Mouse (Mus musculus): ENCODE results near the gene Vamp2.

The Vamp2 gene

DNA sequence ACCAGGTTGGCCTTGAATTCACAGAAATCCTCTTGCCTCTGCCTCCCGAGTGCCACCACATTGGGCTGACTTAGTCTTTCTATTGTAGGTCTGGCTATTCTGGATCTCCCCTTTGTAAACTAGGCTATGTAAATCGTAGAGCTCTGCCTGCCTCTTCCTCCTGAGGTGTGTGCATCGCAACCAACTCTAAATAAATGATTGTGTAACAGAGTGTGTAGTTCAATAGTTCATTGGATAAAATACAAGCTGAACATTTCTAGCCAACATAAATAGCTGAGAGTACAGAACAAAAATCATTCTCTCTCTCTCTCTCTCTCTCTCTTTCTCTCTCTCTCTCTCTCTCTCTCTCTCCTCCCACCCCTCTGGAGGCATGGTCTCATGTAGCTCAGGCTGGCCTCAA lies 26.3 kb downstream of the Vamp2 start:
- no peak for DNase-seq (ENCODE audit: low read depth, low spot score)

DNA sequence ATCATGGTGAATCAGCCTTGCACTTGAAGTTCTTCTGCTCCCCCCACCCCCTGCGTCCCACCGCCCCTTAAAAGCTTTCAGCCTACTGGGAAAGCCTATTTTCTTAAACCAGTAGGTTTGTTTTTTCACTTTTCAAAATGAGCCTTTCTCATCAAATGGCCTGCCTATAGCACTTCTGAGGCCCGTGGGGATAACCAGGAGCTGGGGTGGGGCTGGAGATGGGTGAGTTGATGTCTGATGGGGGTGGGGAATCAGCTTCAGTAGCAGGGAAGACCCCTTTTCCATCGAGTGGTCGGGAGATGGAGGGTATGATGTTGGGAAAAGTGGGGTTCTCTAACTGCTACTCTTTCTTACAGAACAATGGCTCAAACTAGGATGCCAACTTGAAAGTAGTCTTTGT lies 28.6 kb downstream of the Vamp2 start:
- DNase-seq (ENCODE audit: low read depth, low spot score) = no peak

DNA sequence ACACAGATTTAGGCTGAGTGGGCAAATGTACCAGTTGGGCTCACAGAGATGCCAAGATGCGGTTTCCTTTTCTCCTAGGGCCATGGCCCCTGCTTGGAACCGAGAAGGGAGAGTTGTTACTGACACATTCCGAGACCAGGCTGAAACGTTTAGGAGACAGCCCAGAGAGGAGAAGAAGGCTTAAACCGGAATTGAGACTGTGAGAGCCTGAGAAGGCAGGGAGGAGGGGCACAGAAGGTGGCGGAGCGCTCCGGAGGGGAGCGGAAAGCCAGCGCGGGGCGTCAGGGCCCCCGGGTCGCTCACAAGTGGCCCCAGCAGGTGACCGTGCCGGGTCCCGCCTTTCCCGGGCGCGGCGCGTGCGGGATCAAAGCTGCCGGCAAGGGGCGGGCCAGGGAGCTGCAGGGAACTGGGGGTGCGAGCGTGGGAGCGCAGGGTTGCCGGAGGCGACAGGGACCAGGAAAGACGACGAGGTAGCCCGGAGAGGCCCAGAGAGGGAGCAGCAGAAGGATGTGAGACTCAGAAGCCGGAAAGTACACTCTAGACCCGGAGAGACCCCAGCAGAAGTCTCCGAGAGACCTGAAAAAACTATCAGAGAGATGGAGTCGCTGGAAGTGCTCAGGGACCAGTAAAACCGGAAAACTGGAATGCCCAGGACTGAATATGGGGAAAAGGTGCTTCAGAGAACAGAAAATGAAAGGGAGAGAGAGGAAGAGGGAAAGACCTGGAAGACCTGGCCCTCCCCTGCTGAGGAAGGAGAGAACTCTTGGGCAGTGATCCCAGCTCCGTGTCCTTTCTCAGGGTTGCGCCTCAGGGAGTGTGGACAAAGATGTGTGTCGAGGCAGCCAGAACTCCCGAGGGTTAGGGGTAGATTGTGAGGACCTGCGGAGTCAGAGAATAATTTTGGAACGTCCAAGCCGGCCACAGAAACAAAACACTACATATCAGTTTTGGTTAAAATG lies 29.7 kb downstream of the Vamp2 start:
- peak; percentile 75 for DNase-seq (ENCODE audit: low read depth, low spot score)

DNA sequence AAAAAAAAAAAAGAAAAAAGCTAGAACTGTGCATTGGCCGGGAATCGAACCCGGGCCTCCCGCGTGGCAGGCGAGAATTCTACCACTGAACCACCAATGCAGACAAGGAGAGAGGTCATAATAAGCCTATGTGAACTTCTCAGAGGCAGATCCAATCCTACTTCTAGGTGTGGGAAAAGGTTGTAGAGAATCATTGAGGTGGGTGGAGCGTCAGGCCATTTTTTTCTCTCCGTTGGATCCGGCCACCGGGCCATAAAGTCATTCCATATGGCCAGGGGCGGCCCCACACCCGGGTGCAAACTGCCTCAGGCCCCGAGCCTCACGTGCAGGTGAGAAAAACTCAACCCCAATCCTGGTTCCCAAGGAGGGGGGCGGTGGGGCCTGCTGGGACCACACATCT lies 30.5 kb downstream of the Vamp2 start:
- peak; percentile 92 for DNase-seq (ENCODE audit: low read depth, low spot score)

DNA sequence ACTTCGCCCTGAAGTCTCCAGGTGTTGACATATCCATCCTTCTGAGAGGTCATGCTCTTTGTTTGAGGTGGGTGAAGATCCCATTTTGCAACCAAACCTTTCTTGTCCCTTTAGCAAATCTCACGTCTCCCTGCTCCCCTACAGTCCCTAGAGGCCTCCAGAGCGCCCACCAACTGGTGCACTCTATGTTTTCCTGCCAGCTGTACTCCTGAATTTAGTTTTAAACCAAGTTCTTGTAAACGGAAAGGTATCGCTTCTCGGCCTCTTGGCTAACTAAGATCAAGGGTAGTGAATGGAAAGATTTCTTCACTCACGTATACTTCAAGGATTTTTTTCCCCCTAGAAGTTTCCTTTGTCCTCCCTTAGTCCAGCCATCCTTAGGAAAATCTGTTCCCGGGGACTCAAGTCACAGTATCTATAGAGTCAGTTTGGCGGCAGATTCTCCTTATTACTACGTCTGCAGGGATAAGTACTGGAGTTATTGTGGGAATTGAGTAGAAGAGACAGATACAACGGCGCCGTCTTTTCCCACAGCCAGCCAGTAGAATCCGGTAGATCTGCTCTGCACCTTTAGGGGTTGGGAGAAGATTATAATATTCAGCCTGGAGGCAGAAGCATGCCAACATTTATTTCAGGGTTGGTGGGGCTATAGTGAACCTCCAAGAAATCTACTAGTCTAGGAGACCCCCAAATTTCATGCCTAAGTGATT lies 31.3 kb downstream of the Vamp2 start:
- no peak for DNase-seq (ENCODE audit: low read depth, low spot score)

DNA sequence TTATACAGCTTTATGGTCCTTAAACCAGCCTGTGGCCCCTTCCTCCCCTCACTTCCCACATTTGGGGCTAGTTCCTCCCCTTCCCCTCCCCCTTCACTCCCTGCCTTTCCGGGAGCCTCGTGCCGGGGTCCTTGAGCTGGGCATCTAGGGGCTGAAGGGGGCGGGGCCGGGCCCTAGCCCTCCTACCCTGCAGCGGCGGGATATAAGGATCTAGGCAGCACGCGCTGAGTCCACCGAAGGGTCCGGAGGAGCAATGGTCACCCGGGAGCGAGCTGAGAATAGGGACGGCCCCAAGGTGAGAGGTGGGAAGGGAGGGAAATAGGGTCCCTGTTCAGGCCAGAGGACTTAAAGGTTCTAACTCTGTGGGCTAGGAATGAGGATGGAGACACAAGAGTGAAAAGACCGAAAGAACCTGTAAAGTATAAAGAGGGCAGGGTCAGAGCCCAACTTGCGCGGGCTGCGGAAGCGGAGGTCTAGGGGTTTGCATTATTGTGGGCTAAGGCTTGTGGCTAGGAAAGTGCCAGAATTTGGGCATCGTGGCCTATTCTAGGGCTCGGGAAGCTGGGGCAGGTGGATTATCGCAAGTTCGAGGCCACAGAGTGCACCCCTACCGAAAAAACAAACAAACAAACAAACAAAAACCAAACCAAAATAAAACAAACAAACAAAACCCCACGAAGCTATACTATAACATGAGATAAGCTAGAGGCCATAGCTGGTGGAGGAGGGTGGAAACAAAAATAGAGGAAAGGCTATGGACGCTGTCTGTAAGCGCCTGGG lies 32.1 kb downstream of the Vamp2 start, which contains the start of gene Hes7:
TSS of gene Hes7 (plus strand) at position 184 of the 780 bp plus-strand sequence.
- no peak for DNase-seq (ENCODE audit: low read depth, low spot score)

DNA sequence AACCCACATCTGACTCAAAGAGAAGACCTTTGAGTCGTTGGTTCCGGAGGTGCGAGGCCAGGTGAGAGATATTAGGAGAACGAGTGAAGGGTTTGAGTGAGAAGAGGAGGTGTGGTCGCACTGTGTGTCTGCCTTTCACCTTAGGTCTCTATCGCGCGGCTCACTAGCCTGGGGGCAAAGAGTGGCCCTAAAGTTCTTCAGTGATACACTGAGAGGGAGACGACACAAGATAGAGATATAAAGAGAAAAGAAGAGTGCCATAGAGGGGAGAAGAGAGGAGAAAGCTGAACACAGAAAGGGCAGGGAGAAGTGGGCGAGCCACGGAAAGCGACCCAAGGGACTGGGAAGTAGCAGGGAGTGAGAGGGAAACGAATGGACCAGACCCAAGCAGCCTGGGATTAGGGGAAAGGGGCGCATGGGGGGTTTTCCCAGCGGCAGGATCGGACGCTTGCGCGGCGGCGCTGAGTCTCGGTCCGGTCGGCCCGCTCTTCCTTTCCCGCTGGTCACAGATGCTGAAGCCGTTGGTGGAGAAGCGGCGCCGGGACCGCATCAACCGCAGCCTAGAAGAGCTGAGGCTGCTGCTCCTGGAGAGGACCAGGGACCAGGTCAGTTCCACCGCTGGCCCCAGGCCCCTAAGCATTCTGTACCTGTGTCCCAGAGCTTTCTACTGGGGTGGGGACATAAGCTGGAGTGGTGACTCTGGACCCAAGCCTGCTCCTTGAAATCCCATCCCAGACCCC lies 32.9 kb downstream of the Vamp2 start:
- DNase-seq (ENCODE audit: low read depth, low spot score) = peak; percentile 41

DNA sequence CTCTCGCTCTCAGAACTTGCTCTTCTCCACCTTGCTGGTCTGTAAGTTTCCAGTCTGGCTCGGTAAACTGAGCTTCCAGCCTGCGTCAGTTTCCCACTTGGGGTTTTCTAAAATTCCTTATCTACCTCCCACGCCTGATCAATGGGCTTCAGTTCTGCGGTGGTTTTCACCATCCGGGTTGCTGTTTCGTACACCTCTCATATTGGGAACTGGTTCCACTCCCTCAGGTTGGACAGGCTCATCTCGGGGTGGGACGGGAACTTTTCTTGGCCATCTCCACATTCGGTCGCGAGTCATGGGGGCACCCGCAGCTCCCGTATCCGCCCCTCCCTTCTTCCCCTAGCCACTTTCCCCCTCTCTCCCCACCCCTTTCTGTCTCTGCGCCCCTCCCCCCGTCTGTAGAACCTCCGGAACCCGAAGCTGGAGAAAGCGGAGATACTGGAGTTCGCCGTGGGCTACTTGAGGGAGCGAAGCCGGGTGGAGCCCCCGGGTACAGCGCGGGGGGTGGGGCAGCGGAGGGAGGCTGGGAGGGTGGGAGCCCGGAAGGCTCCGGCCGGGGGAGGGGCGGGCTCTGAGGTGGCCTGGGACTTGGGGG lies 33.5 kb downstream of the Vamp2 start:
- DNase-seq (ENCODE audit: low read depth, low spot score) = peak; percentile 47

DNA sequence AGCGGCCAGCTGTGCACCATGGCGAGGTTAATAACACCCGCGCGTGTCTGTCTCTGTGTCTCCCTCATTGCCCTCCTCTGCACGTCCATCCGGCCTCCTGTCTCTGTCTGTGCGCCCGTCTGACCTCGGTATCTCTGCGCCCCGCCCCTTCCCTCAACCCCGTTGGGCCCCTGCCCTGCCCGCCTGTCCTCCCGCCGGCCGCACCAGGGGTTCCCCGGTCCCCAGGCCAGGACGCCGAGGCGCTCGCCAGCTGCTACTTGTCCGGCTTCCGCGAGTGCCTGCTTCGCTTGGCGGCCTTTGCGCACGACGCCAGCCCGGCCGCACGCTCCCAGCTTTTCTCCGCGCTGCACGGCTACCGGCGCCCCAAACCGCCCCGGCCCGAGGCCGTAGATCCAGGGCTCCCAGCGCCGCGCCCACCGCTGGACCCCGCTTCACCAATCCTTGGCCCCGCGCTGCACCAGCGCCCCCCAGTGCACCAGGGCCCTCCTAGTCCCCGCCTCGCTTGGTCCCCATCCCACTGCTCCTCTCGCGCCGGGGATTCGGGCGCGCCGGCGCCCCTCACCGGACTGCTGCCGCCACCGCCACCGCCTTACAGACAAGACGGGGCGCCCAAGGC lies 34.2 kb downstream of the Vamp2 start, which contains the start of gene 9130213A22Rik:
TSS of gene 9130213A22Rik (minus strand) at position 254 of the 616 bp plus-strand sequence.
- DNase-seq (ENCODE audit: low read depth, low spot score) = peak; percentile 92

DNA sequence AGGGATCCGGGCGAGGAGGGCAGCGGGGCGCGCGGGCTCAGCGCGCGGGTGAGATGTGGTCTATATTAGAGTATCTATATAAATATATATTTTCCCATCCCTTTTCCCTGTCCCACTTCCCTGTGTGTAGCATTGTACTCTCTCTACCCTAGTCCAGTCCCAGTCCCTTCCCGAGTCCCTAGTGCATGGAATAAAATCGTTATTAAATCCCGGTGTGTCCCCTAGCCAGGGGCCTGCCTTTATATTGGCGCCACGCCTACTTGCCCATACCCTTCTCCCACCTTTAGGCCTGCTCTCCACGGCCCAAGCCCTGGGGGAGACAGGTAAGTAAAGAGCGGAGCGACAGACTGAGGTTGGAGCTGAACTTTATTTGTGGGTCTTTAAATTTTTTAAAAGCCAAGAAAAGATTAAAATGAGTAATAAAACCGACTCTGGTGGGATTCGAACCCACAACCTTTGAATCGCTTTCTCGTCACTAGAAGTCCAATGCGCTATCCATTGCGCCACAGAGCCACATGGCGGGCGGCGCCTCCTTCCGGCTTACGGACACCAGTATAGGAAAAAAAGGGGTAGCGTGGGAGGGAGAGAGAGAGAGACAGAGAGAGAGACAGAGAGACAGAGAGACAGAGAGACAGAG lies 34.9 kb downstream of the Vamp2 start:
- peak; percentile 95 for DNase-seq (ENCODE audit: low read depth, low spot score)

DNA sequence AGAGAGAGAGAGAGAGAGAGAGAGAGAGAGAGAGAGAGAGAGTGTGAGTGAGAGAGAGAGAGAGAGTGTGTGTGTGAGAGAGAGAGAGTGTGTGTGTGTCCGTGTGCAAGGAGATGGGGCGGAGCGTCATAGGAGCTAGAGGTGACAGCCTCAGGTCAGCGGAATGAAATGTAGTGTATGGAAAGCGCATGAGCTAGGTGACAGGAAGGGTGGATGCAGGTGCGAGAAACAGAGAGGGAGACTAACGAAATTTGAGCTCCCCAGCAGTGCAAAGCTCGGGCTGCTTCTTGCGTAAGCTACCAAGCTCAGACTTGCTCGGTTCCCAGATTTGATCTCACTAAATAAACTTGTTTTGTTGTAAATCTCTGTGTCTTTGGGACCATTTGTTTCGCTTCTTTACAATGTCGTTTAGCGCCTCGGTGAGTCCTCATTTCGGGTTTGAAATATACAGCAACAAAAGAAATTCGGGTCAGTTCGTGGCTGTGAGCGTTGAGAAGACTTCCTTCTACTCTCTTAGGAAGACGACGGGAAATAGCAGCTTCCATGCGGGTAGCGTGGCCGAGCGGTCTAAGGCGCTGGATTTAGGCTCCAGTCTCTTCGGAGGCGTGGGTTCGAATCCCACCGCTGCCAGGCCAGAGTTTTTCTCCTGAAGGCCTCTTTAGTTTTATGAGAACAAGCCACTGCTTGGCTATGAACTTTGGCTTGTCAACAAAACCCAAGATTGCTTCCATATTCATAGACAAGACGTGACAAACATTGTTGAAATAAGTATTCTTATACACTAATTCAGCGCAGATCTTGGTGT lies 35.6 kb downstream of the Vamp2 start:
- peak; percentile 93 for DNase-seq (ENCODE audit: low read depth, low spot score)

DNA sequence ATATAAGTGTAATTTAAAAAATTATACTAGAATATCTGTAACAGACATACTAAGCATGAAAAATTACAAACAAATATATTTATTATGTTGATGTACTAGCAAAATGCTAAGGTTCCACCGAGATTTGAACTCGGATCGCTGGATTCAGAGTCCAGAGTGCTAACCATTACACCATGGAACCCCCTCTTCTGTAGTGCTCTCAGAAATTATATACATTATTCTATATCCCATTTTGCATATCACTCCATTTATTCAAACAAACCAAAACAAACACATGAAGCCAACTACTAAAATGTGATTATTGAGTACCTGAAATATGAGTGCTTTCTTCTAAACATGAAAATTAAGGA lies 36.2 kb downstream of the Vamp2 start:
- peak; percentile 80 for DNase-seq (ENCODE audit: low read depth, low spot score)

DNA sequence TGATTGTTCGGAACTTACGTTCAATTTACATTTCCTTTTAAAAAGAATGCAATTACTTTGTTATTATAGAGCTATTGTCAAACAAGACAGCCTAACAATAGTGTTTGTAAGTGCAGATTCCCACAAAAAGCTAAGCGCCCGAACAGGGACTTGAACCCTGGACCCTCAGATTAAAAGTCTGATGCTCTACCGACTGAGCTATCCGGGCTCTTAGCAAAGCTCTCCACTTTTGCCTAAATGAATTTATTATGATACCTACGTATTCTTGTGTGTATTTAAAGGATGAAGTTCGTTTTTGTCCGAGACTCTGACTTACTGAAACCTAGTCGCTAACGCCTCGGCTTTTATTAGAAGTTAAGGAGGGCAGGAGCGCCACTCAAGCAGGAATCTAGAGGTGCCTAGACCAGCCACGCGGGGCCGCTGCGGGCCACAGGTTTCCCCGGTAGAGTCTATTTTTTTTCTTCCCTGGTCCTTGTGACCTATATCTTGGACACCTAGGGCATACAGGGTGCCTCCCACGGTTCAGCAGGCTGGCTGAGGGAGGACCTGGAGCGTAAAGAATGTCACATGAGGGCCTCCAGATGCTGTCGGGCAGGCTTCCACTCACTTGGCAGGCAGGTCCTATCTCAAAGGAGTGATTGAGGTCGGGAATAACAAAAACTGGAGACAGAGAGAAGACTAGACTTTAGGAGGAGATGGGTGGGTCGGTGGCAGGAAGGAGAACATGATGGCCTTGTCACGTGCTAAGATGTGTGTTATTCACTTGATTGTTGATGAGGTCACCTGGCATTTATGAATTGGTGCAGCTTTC lies 37.0 kb downstream of the Vamp2 start:
- peak; percentile 95 for DNase-seq (ENCODE audit: low read depth, low spot score)

DNA sequence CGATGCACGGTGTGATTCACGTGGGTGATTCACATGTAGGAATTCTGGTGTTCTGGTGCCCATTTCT lies 37.4 kb downstream of the Vamp2 start, which contains the start of gene Aloxe3:
TSS of gene Aloxe3 (plus strand) at position 45 of the 67 bp plus-strand sequence.
- no peak for DNase-seq (ENCODE audit: low read depth, low spot score)

DNA sequence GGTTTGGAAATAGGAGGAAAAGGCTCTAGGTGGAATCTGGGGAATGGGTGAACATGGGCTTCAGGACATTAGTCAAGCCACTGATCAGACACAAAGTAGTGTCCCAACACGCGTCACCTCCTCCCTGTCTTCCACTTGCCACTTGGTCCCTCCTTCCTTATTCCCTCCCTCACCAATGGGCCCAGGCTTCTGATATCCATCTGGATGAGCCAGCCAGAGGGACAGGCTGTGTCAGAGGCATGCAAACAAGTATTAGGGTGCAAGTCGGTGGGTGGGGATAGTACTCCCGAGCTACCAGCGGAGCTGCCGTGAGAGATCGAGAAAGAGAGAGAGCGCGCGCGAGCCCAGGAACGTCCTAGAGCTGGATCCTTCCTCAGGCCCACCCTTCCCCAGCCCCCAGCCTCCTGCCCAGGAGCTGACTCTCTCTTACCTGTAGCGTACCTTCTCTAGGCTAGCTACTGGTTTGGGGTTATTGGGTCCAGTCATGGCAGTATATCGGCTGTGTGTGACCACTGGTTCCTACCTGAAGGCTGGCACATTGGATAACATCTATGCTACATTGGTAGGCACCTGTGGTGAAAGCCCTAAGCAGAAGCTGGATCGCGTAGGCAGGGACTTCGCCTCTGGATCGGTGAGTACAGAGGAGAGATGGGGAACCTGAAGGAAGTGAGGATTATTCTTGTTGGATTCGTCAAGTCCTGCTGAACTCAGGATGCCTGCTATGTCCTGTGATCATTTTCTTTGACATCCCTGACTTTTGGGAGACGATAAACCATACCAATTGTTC lies 37.8 kb downstream of the Vamp2 start:
- DNase-seq (ENCODE audit: low read depth, low spot score) = peak; percentile 79

DNA sequence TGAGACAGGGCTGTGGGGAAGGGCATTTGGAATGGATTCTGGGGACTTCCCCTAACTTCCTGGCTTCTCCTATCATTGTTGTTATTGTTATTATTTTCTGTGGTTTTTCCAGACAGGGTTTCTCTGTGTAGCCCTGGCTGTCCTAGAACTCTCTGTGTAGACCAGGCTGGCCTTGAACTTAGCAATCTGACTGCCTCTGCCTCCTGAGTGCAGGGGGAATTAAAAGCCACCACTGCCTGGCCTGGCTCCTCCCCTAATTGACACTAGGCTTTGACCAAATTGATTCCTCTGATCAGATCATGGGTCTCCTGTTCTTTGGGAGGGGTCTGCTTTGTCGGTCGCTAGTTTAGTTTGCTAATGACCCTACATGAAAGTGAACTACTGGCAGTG lies 38.4 kb downstream of the Vamp2 start:
- DNase-seq (ENCODE audit: low read depth, low spot score) = no peak

DNA sequence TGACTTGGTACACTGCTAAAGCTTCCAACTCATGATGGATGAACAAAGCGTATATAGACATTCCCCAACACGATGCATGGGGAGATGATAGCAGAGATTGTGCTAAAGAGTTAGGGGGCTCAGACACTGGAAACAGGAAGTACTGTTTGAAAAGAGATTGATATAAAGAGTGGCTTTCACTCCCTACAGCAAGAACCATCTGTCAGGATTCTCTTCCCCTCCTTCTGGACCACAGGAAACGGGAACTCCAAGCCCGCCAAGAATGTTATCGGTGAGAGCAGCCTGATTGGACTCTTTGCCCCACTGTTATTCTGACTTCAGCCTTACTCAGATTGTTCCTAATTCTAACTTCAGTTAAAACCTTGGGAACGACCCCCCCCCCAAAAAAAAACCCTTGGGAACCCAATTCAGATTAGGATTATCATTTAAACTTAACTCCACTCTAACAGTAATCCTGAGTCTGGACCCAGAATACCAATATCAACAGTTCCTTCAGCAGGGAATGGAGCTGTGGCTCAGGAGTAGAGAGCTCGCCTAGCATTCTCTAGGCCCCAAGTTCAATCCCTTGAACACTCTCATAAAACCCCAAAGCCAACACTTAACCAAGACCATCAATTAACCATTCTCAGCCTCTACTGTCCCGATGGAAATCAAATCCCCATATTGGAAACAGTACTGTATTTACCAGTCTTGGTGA lies 40.3 kb downstream of the Vamp2 start:
- no peak for DNase-seq (ENCODE audit: low read depth, low spot score)

Data from brain, adult 2 months (tissue).